Mouse (Mus musculus) megakaryocyte, embryonic 14.5 days (primary cell): ENCODE measurements around the gene Akr1a1.

ENCODE experiments used
- FLI1 ChIP-seq: IDR thresholded peaks from 2 replicates; pipeline ENCODE4 v1.6.1; 2012; ENCODE audit warnings: low read length, inconsistent platforms, mixed read lengths
- GATA1 ChIP-seq: IDR thresholded peaks from 3 replicates; pipeline ENCODE4 v1.6.1; 2012; ENCODE audit warnings: mixed read lengths, low read length, inconsistent platforms, borderline replicate concordance

DNA sequence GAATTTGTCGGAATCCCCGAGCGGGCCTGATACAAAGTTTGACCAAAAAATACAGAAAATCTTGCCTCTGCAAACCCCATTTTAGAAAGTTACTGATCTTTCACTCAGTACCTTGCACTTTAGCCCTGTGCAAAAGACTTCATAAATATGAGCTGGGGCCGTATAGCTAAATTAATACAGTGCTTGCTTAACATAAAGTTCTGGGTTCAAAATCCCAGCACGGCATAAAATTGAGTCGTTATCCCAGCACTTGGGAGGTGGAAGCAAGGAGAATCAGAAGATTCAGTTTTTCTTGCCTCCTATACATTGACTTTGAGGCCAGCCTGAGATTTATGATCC, 286 bp upstream of the Akr1a1 start:
- TF ChIP-seq FLI1 (no peak), GATA1 (no peak)
